Mouse (Mus musculus) hindbrain, embryonic 16.5 days (tissue): ENCODE measurements around the gene Map2k3. TPM values are rescaled to one million over a fixed set of nuclear protein-coding genes. Genes with fewer than 3 reads are reported as not detected.
"Not testable (repeated sequence)": the region's sequence is repeated elsewhere in the genome, so short reads cannot be mapped to it uniquely, and the experiment has no call there.

Experiments used
- ATAC-seq: fragments of 200-750 bp; cut with Nextera tagmentation; 2 replicates; pipeline ENCODE4 v1.8.0; 2017; ENCODE audit warnings: moderate TSS enrichment, moderate library complexity
- H3K27ac ChIP-seq: fragments of 300-500 bp; sonication (generic); 2 replicates; pipeline ENCODE4 v1.5.1; 2014; ENCODE audit warnings: low read depth, mild to moderate bottlenecking, control low read depth, low read length, moderate library complexity
- H3K27me3 ChIP-seq: fragments of 300-500 bp; sonication (generic); replicated peaks from 2 replicates; pipeline ENCODE4 v1.6.1; 2014; ENCODE audit warnings: low read length; ENCODE audit not compliant: control insufficient read depth, insufficient read depth
- H3K36me3 ChIP-seq: fragments of 300-500 bp; sonication (generic); 2 replicates; pipeline ENCODE4 v1.6.1; 2014; ENCODE audit warnings: mild to moderate bottlenecking, low read length, moderate library complexity, mixed read lengths; ENCODE audit not compliant: control insufficient read depth, insufficient read depth
- H3K4me1 ChIP-seq: fragments of 300-500 bp; sonication (generic); 2 replicates; pipeline ENCODE4 v1.6.1; 2014; ENCODE audit warnings: low read depth, low read length; ENCODE audit not compliant: control insufficient read depth, insufficient read depth
- H3K4me2 ChIP-seq: fragments of 300-500 bp; sonication (generic); 2 replicates; pipeline ENCODE4 v1.6.1; 2014; ENCODE audit warnings: mild to moderate bottlenecking, low read length, control low read depth, moderate library complexity
- H3K4me3 ChIP-seq: fragments of 300-500 bp; sonication (generic); 2 replicates; pipeline ENCODE4 v1.5.1; 2014; ENCODE audit warnings: mild to moderate bottlenecking, low read length, control low read depth, moderate library complexity
- H3K9ac ChIP-seq: fragments of 300-500 bp; sonication (generic); 2 replicates; pipeline ENCODE4 v1.6.1; 2014; ENCODE audit warnings: low read depth, mild to moderate bottlenecking, control low read depth, low read length, moderate library complexity
- H3K9me3 ChIP-seq: fragments of 300-500 bp; sonication (generic); 2 replicates; pipeline ENCODE4 v1.6.1; 2014; ENCODE audit warnings: mild to moderate bottlenecking, low read length, moderate library complexity; ENCODE audit not compliant: control insufficient read depth
- WGBS: fragments of 180-500 bp; shearing (Covaris S2); extraction: QIAGEN DNeasy Blood & Tissue Kit; methylation state at CpG from one replicate; pipeline ENCODE4 v1.1.7; 2014; 5-methylcytosine and 5-hydroxymethylcytosine counted together
- polyA plus RNA-seq: library from polyadenylated mRNA; unstranded; fragments of >200 nt; fragmentation: Nextera tagmentation; extraction: Ambion mirVana; gene quantifications from 2 replicates; pipeline ENCODE4 v1.2.1, GENCODE M21; 2015

Map2k3 gene
- 30.1 and 33.6 TPM in 2 replicates for polyA plus RNA-seq

DNA sequence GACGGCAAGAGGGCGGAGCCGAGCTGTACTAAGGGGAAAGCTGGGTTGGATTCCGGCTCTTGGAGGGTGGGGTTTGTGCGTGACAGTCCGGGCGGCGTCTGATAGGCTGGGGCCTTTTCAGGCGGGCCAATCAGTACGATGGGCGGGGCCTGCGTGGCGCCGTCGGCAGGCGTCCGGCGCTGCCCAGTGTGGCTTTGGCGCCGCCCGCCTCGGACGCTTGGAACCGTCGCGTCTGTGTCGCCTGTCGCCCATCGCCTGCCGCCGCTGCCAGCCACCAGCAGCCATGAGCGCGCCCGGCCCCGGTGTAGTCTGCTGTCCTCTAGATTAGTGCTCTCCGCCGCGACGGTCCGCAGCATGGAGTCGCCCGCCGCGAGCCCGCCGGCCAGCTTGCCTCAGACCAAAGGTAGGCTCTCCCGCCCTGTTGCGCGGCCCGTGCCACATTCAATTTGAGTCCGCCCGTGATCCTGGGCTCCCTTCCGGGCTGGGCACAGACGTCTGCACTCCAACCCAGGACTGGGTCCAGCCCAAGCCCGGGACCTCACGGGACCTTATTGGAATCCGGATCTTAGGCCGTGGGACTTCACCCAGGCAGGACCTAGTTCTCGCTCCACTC, at the start of gene Map2k3:
Map2k3 (plus strand) TSS at position 165 of the 613 bp plus-strand sequence.
- Histone ChIP-seq H3K36me3 (no peaks in the 10 kb centered on the region), H3K4me2 (peak within 1 kb of the TSS; percentile 76), H3K4me1 (peaks cover 26% of the 10 kb centered on the region), H3K27me3 (no peaks in the 10 kb centered on the region), H3K4me3 (peak within 1 kb of the TSS; percentile 82), H3K27ac (peak within 1 kb of the TSS; percentile 73; the same call in 1 of the 2 replicates), H3K9me3 (no peaks in the 10 kb centered on the region), H3K9ac (peak within 1 kb of the TSS; percentile 85)
- 0% methylated on average over 55 of the region's 59 CpGs for WGBS
- ATAC-seq: peak; percentile 95

DNA sequence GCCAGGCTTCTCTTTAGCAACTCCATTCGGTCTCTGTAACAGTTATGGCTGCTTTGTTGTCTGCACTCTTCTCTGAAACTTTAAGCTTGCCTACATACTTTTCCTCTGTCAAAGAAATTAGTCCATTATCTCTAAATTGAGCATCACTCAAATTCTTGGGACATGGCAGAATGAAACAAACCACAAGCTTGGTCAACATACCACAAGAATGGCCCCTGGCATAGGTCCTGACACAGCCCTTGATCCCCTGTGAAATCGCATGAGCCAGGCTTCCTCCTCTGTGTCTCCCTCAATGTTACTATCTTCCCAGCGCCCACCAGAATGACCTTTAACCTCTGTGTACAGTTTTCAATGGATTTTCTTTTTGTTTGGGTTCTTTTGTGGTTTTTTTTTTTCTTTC, 49.4 kb upstream of the Map2k3 start:
- H3K36me3 ChIP-seq: no peaks in the 10 kb centered on the region
- ATAC-seq: no peak
- H3K9ac ChIP-seq: no peak overlapping the region
- no peak overlapping the region for H3K4me2 ChIP-seq
- H3K27me3 ChIP-seq: no peaks in the 10 kb centered on the region
- no peak overlapping the region for H3K27ac ChIP-seq
- H3K4me1 ChIP-seq: peaks cover 4% of the 10 kb centered on the region
- H3K4me3 ChIP-seq: no peak overlapping the region
- H3K9me3 ChIP-seq: no peaks in the 10 kb centered on the region
- WGBS: 81% methylated on average over 3 of the region's 3 CpGs

DNA sequence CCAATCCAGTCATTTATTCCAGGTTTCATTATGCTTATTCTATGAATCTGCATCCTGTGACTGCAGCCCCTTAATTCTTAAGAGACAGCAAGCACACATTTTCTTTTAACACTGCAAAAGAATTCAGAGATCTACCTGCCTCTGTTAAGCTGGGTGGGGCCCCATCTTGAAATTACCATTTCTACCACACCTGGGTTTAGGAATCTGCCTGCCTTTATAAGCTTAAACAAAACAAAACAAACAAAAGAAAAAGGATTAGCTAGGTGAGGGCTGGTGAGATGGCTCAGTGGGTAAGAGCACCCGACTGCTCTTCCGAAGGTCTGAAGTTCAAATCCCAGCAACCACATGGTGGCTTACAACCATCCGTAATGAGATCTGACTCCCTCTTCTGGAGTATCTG, 44.8 kb upstream of the Map2k3 start:
- H3K27me3 ChIP-seq, H3K9ac ChIP-seq, H3K9me3 ChIP-seq, H3K4me2 ChIP-seq, H3K4me1 ChIP-seq, H3K36me3 ChIP-seq, H3K27ac ChIP-seq, H3K4me3 ChIP-seq, ATAC-seq: not testable (repeated sequence)
- 86% methylated on average over 2 of the region's 3 CpGs for WGBS

DNA sequence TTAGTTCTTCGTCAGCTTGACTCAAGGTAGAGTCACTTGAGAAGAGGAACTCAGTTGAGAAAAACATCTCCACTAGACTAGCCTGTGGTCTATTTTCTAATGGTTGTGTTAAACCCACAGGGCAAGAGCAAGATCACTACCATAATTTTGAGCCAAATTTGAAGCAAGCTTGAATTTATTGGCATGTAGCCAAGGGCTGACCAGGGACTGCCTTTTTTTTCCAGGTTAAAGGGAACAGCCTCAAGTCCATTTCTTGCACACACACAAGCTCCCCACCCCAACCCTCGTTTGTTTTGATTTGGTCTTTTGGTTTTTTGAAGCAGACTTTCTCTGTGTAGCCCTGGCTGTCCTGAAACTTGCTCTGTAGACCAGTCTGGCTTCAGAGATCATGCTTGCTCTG, 42.0 kb upstream of the Map2k3 start:
- no peak overlapping the region for H3K4me3 ChIP-seq
- no peak overlapping the region for H3K4me2 ChIP-seq
- no peaks in the 10 kb centered on the region for H3K9me3 ChIP-seq
- 72% methylated on average over 2 of the region's 2 CpGs for WGBS
- H3K27ac ChIP-seq: no peak overlapping the region
- H3K4me1 ChIP-seq: no peaks in the 10 kb centered on the region
- no peaks in the 10 kb centered on the region for H3K36me3 ChIP-seq
- no peak overlapping the region for H3K9ac ChIP-seq
- H3K27me3 ChIP-seq: no peaks in the 10 kb centered on the region
- no peak for ATAC-seq

DNA sequence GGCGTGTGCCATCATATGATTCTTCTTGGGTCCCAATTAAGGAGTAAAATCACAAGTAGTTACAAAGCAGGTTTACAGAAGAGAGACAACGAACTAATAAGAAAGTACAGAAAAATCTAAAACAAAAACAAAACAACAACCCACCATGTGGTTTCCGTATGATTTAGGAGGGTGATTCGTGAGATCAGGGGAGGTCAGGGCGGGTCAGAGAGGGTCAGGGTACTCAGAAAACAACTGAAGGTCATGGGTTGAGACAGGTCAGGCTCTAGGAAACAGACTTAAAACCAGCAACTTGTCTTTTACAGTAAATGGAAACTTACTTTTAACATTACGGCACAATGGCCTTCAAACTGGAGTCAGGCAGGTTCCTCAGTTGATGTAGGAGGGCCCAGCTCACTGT, 41.5 kb upstream of the Map2k3 start:
- ATAC-seq: no peak
- Histone ChIP-seq H3K36me3 (no peaks in the 10 kb centered on the region), H3K9me3 (no peaks in the 10 kb centered on the region), H3K9ac (no peak overlapping the region), H3K4me2 (no peak overlapping the region), H3K27me3 (no peaks in the 10 kb centered on the region), H3K4me3 (no peak overlapping the region), H3K4me1 (no peaks in the 10 kb centered on the region), H3K27ac (no peak overlapping the region)
- 79% methylated on average over 6 of the region's 6 CpGs for WGBS

DNA sequence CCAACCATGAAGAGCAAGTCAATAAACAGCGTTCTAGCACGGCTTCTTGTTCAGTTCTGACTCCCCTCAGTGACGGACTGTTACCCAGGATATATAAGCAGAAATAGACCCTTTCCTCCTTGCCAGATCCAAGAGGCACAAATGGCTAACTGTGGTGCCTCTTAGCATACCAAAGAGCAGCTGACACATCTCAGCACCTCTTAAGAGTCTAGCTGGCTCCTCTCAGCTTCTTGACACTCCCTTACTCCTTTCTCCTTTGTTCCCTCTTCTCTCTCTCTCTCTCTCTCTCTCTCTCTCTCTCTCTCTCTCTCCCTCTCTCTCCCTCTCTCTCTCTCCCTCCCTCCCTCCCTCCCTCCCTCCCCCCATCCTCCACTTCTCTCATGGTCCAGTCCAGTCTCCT, 41.1 kb upstream of the Map2k3 start:
- Histone ChIP-seq H3K27me3 (no peaks in the 10 kb centered on the region), H3K4me1 (no peaks in the 10 kb centered on the region), H3K4me2 (no peak overlapping the region), H3K4me3 (no peak overlapping the region), H3K27ac (no peak overlapping the region), H3K36me3 (no peaks in the 10 kb centered on the region), H3K9ac (no peak overlapping the region), H3K9me3 (no peaks in the 10 kb centered on the region)
- 57% methylated on average over 3 of the region's 3 CpGs for WGBS
- ATAC-seq: no peak

DNA sequence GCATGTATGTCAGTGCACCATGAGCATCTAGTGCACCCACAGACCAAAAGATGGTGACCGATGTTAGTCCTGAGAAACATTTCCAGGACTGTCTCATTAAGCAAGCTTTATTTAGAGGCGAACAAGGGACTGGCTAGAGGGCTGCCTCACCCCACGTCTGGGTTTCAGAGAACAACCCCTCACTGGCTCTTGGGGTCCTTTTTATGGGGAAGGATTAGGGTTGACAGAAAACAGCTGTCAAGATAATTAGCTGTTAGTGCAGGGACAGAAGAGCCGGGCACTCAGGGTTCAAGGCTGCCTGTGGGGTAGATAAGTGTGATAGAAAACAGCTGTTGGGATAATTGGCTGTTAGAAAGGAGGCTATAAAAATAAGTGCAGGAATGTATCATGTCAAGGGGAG, 35.9 kb upstream of the Map2k3 start:
- no peak for ATAC-seq
- Histone ChIP-seq H3K9ac (no peak overlapping the region), H3K27me3 (no peaks in the 10 kb centered on the region), H3K36me3 (no peaks in the 10 kb centered on the region), H3K4me1 (no peaks in the 10 kb centered on the region), H3K27ac (no peak overlapping the region), H3K9me3 (no peaks in the 10 kb centered on the region), H3K4me2 (no peak overlapping the region), H3K4me3 (no peak overlapping the region)
- whole genome bisulfite sequencing: 38% methylated on average over 4 of the region's 4 CpGs

DNA sequence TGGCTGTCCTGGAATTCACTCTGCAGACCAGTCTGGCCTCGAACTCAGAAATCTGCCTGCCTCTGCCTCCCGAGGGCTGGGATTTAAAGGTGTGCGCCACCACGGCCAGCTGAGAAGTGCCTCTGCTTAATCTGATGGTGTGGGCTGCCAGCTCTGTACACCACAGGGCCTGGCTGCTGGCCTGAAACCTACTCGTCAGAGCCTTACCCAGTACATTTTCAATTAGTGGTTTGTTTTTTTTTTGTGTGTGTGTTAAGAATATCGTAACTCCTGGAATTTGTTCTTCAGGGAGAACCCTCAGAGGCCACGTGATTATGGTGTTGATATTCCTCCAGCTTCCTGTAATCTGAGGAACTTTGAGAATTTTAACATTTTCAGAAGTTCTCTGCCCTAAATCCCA, 29.8 kb upstream of the Map2k3 start:
- Histone ChIP-seq H3K4me2 (no peak overlapping the region), H3K9ac (no peak overlapping the region), H3K27me3 (no peaks in the 10 kb centered on the region), H3K4me1 (no peaks in the 10 kb centered on the region), H3K9me3 (no peaks in the 10 kb centered on the region), H3K27ac (no peak overlapping the region), H3K36me3 (peaks cover 18% of the 10 kb centered on the region), H3K4me3 (no peak overlapping the region)
- no peak for ATAC-seq
- 84% methylated on average over 7 of the region's 7 CpGs for WGBS

DNA sequence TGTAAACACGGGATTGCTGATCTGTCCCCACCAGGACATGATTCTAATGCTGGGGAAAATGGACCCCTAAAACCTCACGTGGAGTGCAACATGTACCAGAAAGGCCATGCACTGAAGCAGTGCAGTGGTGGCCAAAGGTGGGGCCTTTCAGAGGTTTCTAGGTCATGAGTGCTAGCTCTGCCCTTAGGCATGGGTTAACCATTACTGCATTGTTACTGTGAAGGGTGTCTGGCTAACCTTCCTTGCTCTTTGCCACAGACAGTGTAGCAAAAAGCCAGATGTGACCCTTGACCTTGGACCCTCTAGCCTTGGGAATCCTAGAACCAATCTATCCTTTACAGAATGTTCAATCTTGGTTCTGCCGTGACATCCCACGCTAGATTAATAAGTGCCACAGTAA, 29.3 kb upstream of the Map2k3 start:
- no peaks in the 10 kb centered on the region for H3K9me3 ChIP-seq
- no peak overlapping the region for H3K27ac ChIP-seq
- no peak overlapping the region for H3K4me3 ChIP-seq
- H3K9ac ChIP-seq: no peak overlapping the region
- H3K4me2 ChIP-seq: no peak overlapping the region
- H3K36me3 ChIP-seq: peaks cover 18% of the 10 kb centered on the region
- H3K27me3 ChIP-seq: no peaks in the 10 kb centered on the region
- WGBS: 79% methylated on average over 4 of the region's 4 CpGs
- ATAC-seq: no peak
- no peaks in the 10 kb centered on the region for H3K4me1 ChIP-seq

DNA sequence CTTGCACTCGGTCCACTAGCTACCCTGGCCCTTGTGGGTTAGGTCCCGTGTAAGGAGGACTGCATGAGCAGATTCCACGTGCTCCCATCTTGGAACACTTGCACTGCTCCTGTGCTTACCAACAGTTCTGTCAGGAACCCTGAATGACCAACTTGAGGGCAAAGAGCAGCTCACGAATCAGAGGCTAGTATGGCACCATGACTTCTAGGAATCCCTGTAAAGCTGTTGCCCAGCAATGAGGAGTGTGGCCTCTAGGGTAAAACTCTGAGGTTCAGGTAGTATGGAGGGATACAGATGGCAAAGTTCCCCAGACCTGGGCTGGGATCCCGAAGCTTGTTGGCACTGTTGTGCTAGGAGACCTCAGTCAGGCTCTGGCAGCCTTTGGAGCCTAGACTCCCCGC, 28.2 kb upstream of the Map2k3 start:
- no peaks in the 10 kb centered on the region for H3K9me3 ChIP-seq
- H3K27me3 ChIP-seq: no peaks in the 10 kb centered on the region
- no peaks in the 10 kb centered on the region for H3K4me1 ChIP-seq
- no peak overlapping the region for H3K27ac ChIP-seq
- H3K36me3 ChIP-seq: peaks cover 18% of the 10 kb centered on the region
- no peak overlapping the region for H3K9ac ChIP-seq
- ATAC-seq: no peak
- 85% methylated on average over 6 of the region's 6 CpGs for WGBS
- no peak overlapping the region for H3K4me3 ChIP-seq
- H3K4me2 ChIP-seq: no peak overlapping the region
